Mouse (Mus musculus) central nervous system, embryonic 11.5 days (tissue): ENCODE results near the gene Utrn. TPM values are rescaled to one million over a fixed set of nuclear protein-coding genes. Genes with fewer than 3 reads are reported as not detected.

Experiments
- polyA plus RNA-seq: library from polyadenylated mRNA; depleted of rRNA; stranded (reverse); fragments of >200 nt; gene quantifications from 2 replicates; pipeline ENCODE4 v1.2.3, GENCODE M21; 2012; rRNA removed

Utrn gene
- polyA plus RNA-seq = 14.5 and 22.7 TPM in 2 replicates

GRCm38 (mm10) chr10:12869029-12869671 is at the start of gene Utrn:
TSS of gene Utrn (minus strand) at chr10:12869365.

Other genes starting within 250 kb of the Utrn start
- 0.97 and 1.7 TPM in 2 replicates for gene Stx11, start 94.9 kb upstream of the Utrn start, polyA plus RNA-seq
- 35.0 and 36.6 TPM in 2 replicates for gene Sf3b5, start 136.0 kb upstream of the Utrn start, polyA plus RNA-seq
- gene Plagl1, start 191.1 kb upstream of the Utrn start, polyA plus RNA-seq = 202 and 255 TPM in 2 replicates